Mouse (Mus musculus) cerebellum, adult 2 months (tissue): ENCODE data around the gene Luzp4. TPM values are rescaled to one million over a fixed set of nuclear protein-coding genes. Genes with fewer than 3 reads are reported as not detected.
"Not testable (repeated sequence)": the region's sequence is repeated elsewhere in the genome, so short reads cannot be mapped to it uniquely, and the experiment has no call there.

Experiments used
- DNase-seq, 2 experiments: peaks; one replicate each; pipeline ENCODE4 v3.0.0; 2021
- H3K27ac ChIP-seq: fragments of 200-500 bp; 2 replicates; pipeline ENCODE4 v1.5.1; 2012; ENCODE audit warnings: low read length, control low read depth, inconsistent platforms; ENCODE audit not compliant: insufficient read depth
- H3K27me3 ChIP-seq: fragments of 200-500 bp; 2 replicates; pipeline ENCODE4 v1.6.1; 2012; ENCODE audit warnings: inconsistent platforms, mild to moderate bottlenecking, low read length, moderate library complexity; ENCODE audit not compliant: control insufficient read depth, insufficient read depth
- H3K4me1 ChIP-seq: fragments of 200-500 bp; 2 replicates; pipeline ENCODE4 v1.6.1; 2011; ENCODE audit warnings: low read length; ENCODE audit not compliant: control insufficient read depth, insufficient read depth
- H3K4me3 ChIP-seq: fragments of 200-500 bp; replicated peaks from 2 replicates; pipeline ENCODE3; 2011; ENCODE audit warnings: mild to moderate bottlenecking, low read depth, low read length, control low read depth; ENCODE audit not compliant: insufficient read depth
- WGBS: fragments of 180-500 bp; shearing (Covaris S2); methylation state at CpG from one replicate; pipeline ENCODE4 v1.1.7; 2018; 5-methylcytosine and 5-hydroxymethylcytosine counted together
- polyA plus RNA-seq: library from polyadenylated mRNA; depleted of rRNA; stranded (reverse); fragments of >200 nt; gene quantifications from 2 replicates; pipeline ENCODE4 v1.2.3, GENCODE M21; 2012; rRNA removed

Luzp4 gene
- polyA plus RNA-seq: not detected in 2 replicates

DNA sequence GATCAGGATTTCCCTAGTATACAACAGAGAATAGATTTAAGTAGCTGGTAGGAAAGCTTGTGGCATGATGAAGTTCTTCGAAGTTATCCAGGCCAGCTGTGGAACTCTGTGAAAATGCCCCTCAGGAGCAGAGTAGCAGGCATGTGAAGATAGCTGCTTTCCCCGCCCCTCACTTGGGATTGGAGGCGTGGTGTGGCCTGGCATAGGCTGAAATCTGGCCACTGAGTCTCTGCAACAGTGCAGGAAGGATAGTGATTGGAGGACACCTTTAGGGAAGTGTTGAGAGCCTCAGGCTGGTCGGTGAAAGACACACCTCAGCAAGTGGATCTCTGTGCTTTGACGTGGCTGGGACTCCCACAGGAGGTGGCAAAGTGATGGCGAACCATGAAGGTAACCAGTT is at the start of gene Luzp4:
TSS of gene Luzp4 (plus strand) at position 301 of the 400 bp plus-strand sequence.
- H3K27ac ChIP-seq, H3K4me1 ChIP-seq, H3K27me3 ChIP-seq, DNase-seq, H3K4me3 ChIP-seq: not testable (repeated sequence)
- WGBS: 73% methylated on average over 5 of the region's 6 CpGs

- H3K4me3 ChIP-seq, H3K27ac ChIP-seq, H3K27me3 ChIP-seq, H3K4me1 ChIP-seq, DNase-seq: not testable (repeated sequence)
- 93% methylated on average over 4 of the region's 4 CpGs for WGBS
Measured at GRCm38 (mm10) chrX:148841801-148842200, 15.6 kb upstream of the Luzp4 start.

Other genes with a start within 250 kb of the Luzp4 start
- not detected in 2 replicates for gene Gm8334, start 242.5 kb upstream of the Luzp4 start, polyA plus RNA-seq
- gene Gm15127, start 194.0 kb upstream of the Luzp4 start, polyA plus RNA-seq: not detected in 2 replicates
- not detected in 2 replicates for gene Ott, start 216.6 kb downstream of the Luzp4 start, polyA plus RNA-seq